Mouse (Mus musculus) small intestine, adult 2 months (tissue): ENCODE measurements around the gene Kcnj8.

Experiments used
- CTCF ChIP-seq: fragments of 200-500 bp; IDR thresholded peaks from 2 replicates; pipeline ENCODE4 v1.5.1; 2012; ENCODE audit warnings: low read depth, mild to moderate bottlenecking, control low read depth, inconsistent platforms, low read length, moderate library complexity, mixed read lengths; ENCODE audit not compliant: insufficient replicate concordance, insufficient read length; ENCODE audit errors: extremely low read depth
- POLR2A ChIP-seq: fragments of 200-500 bp; IDR thresholded peaks from 2 replicates; pipeline ENCODE4 v1.6.1; 2012; ENCODE audit warnings: low read depth, mild to moderate bottlenecking, control low read depth, inconsistent platforms, low read length, moderate library complexity

DNA sequence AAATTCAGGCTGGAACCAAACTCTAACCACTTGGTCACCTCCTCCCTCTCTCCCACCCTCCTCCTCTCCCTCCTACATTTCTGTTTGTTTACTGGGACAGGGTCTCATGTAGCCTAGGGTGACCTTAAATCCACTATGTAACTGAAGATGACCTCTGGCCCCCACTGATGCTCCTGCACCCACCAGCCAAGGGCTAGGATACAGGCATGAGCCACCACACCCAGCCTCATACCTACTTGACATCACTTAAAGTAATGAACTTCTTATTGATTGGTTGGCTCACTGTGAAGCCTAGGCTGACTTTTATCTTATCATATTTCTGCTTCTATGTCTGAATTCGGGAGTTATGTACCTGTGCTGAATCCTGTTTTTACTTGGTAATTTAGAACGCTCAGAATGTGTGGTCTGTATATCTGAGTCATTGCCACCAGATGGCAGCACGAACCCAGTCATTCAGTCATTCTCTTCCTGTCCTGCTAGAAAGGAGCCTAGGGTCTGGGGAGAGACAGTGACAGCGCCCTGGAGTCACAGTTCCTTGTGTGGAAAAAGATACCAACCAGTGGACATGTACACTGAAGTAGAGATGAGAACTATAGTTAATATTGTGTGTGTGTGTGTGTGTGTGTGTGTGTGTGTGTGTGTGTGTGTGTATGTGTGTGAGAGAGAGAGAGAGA lies 46.6 kb downstream of the Kcnj8 start:
- TF ChIP-seq POLR2A (no peak), CTCF (peak; percentile 66; the same call in 1 of the 2 replicates)
